Mouse (Mus musculus): ENCODE measurements around the gene Phlda1.

Phlda1 gene

GRCm38 (mm10) chr10:111527613-111528012 lies 21.5 kb downstream of the Phlda1 start:
- DNase-seq (ENCODE audit: low read depth): no peak

DNA sequence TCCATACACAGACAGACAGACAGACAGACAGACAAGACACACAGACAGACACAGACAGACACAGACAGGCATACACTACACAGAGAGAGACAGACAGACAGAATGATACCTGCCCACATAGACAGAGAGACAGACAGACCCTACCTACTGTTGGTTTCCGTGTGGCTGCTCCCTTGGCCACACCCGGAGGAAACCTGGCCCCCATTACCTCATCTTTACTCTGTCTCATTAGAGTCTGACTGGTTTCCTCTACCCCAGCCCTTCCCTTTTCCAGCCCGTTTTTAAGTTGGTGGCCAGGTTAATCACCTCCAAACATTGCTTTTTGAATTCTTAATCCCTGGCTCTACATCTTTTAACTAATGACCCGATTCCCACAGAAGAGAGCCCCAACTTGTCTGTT lies 22.2 kb downstream of the Phlda1 start:
- no peak for DNase-seq (ENCODE audit: low read depth)

GRCm38 (mm10) chr10:111530398-111530797 lies 24.3 kb downstream of the Phlda1 start:
- DNase-seq (ENCODE audit: low read depth): no peak

DNA sequence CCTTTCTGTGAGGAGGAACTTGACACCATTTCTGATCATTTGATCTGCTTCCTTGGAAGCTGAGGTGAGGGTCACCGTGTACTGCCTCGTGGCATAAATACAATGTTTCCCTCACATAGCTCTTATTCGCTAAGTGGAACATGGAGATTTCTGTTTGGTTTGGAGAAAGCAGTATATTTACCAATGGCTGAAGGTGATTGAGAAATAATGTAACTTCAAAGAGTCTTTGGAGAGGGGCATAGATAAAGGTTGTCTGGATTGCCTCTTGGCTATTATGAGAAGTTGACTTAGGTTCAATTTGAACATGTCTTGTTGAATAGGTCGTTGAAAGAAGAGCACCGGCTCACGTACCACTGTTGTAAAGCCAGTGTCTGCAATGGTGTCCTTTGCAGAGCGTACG lies 28.6 kb downstream of the Phlda1 start:
- no peak for DNase-seq (ENCODE audit: low read depth)

- no peak for DNase-seq (ENCODE audit: low read depth)
Measured at GRCm38 (mm10) chr10:111537410-111537809, 31.3 kb downstream of the Phlda1 start.

- DNase-seq (ENCODE audit: low read depth): peak; percentile 30
Measured at GRCm38 (mm10) chr10:111539724-111540324, 33.7 kb downstream of the Phlda1 start.

DNA sequence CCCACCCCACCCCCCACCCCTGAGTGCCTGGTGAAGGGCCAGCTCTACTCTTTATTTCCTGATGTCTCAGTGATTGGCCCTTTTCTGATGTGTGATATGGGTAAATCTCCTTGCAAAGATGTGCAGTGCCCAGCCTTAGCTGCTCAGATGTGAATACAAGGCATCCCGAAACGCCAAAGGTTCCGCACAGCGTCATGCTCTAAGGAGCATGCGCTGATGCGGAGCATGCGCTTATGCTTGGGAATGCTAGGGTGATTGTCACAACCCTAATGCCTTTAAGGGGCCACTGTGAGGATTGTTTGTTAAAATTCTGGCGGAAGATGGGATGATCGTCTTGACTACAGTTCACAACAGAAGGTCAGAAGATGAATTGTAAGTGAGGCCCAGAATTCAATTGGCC lies 34.6 kb downstream of the Phlda1 start:
- no peak for DNase-seq (ENCODE audit: low read depth)

DNA sequence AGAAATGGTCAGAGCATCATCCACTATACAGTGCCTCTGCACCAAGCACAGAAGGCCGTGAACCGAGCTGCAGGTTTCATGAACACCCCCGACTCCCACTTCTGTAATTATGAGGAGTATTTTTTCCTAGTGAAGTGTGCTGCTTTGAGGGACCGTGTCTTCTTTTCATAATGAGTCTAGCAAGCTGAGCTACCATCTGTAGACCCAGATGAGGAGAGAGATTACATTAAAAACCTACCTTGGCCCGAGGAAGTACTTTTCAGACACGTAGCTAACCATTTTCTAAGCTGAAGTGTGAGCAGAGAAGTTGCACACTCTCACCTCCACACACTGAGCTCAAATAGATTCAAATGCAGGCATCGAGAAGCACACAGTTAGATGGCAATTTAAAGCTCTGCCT lies 37.0 kb downstream of the Phlda1 start:
- DNase-seq (ENCODE audit: low read depth): no peak

DNA sequence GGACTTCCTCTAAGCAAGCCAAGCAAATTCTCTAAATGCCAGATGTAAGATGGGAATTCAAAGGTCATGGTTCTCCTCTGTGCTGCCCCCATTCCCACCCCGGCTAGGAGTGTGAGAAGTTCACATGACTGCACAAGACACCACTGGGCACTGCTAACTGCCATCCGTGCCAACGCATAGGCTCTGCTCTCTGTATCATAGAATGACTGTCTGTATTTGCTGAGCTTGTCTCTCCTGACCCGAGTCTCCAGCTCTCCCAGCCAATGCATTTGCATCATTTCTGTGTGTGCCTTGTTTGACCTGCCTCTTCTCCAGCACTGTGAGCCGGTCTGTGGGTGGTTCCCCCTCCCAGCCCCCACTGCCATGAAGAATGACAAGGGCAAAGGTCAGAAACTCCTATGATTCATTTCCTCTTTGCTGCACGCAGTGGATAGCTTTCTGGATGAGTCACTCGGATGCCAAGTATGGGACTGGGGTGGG lies 37.7 kb downstream of the Phlda1 start:
- peak; percentile 32 for DNase-seq (ENCODE audit: low read depth)

GRCm38 (mm10) chr10:111544311-111544710 lies 38.2 kb downstream of the Phlda1 start:
- DNase-seq (ENCODE audit: low read depth): no peak

DNA sequence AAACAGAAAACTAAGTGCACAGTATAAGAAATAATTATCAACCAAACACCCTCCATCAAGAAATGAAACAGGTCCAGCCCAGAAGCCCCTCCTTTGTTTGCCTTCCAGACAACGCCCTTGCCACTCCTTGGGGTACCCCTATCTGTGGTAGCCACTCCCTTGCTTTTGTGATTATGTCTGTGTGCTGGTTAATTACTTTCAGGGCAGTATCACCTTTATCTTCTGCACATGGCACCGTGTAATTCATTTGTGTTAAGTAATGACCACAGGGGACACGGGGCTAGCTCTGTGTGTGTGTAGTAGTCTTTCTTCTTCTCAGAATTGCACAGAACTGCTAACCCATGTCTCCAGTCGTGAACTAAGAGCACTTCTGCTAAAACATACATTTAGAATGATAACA lies 39.6 kb downstream of the Phlda1 start:
- no peak for DNase-seq (ENCODE audit: low read depth)

DNA sequence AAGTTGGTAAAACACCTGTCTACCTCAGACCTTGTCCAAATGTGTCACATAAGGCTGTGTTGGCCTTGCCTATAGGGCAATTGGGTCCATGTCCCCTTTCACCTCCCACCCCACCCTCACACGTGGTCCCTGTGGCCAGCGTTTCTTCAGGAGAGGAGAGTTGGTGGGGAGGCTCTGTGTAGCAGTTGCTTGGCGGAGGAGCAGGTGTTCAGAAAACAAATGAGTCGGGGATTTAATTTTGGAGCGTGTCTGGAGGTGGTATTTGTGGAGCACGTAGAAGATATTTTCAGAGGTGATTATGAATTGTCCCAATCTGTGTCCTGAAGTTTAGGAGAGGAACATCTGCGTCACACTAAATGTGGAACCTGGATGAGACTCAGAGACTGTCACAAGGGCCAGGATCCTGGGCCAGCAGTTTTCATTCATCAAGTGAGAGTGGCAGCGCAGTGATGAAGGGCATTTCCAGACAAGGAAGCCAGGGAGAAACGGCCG lies 41.8 kb downstream of the Phlda1 start:
- DNase-seq (ENCODE audit: low read depth): no peak

- DNase-seq (ENCODE audit: low read depth): no peak
Measured at GRCm38 (mm10) chr10:111550075-111550695, 44.1 kb downstream of the Phlda1 start.

- no peak for DNase-seq (ENCODE audit: low read depth)
Measured at GRCm38 (mm10) chr10:111553695-111554094, 47.6 kb downstream of the Phlda1 start.

GRCm38 (mm10) chr10:111554651-111555050 lies 48.6 kb downstream of the Phlda1 start:
- no peak for DNase-seq (ENCODE audit: low read depth)

DNA sequence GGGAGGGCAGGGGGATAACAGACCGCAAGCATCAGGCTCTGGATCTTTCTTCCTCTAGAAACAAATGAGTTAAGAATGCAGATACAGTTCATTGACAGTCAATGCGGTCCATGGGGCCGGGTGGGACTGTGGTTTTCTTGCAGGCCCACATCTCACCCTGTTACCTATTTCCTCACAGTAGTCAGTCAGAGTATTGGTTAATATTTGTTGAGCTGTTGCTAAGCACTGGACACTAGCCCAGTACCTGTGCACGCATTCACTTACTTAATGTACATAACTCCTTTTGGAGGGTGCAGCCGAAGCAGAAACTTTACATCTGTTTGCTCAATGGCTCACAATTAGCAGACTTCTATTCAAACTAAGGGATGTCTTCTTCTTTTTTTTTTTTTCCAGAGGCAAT lies 52.1 kb downstream of the Phlda1 start:
- no peak for DNase-seq (ENCODE audit: low read depth)
